In genomic region chr2:65266576-65267299, GRCm38 (mm10) we compare ENCODE assay signal across 13 mouse cellular contexts.
"Had no signal": no experiment of that assay in that cellular context is flagged by ENCODE, and none has a peak within 500 bp of the region (broad histone marks: within the 10 kb centered on the region; RNA-seq: fewer than 3 reads in every experiment).

No protein-coding gene starts in this region.

- DNase-seq: kidney, adult 11 months; kidney, adult 9 months; kidney, postnatal 36 days; retina, postnatal 1 day; right cerebral cortex, postnatal 4 days; spleen, adult 18-20 months; thymus, postnatal 36 days had no signal

- H3K36me3 ChIP-seq: limb, embryonic 15.5 days; liver, embryonic 12.5 days; midbrain, embryonic 12.5 days; neural tube, embryonic 13.5 days had no signal

- H3K9ac ChIP-seq: limb, embryonic 15.5 days; liver, embryonic 12.5 days; midbrain, embryonic 12.5 days; neural tube, embryonic 13.5 days had no signal

- H3K4me3 ChIP-seq: limb, embryonic 15.5 days; liver, embryonic 12.5 days; midbrain, embryonic 12.5 days; neural tube, embryonic 13.5 days had no signal

- H3K9me3 ChIP-seq: limb, embryonic 15.5 days; liver, embryonic 12.5 days; midbrain, embryonic 12.5 days; neural tube, embryonic 13.5 days had no signal

- H3K4me2 ChIP-seq: limb, embryonic 15.5 days; liver, embryonic 12.5 days; midbrain, embryonic 12.5 days; neural tube, embryonic 13.5 days had no signal

- H3K27ac ChIP-seq: kidney, postnatal 0 days; limb, embryonic 15.5 days; liver, embryonic 12.5 days; midbrain, embryonic 12.5 days; neural tube, embryonic 13.5 days had no signal

- ATAC-seq: liver, embryonic 12.5 days; midbrain, embryonic 16.5 days had no signal

- H3K4me1 ChIP-seq: limb, embryonic 15.5 days; liver, embryonic 12.5 days; midbrain, embryonic 12.5 days; neural tube, embryonic 13.5 days had no signal

- H3K27me3 ChIP-seq: limb, embryonic 15.5 days; liver, embryonic 12.5 days; midbrain, embryonic 12.5 days; neural tube, embryonic 13.5 days had no signal
